Mouse (Mus musculus) C2C12 (cell line): Measurements from ENCODE around the gene Gm266.

Experiments
- CEBPB ChIP-seq: IDR thresholded peaks from one replicate; pipeline ENCODE4 v1.6.1; 2011; ENCODE audit warnings: low read depth, mild to moderate bottlenecking, control low read depth, moderate library complexity
- CTCF ChIP-seq: IDR thresholded peaks from one replicate; pipeline ENCODE4 v1.5.1; 2011; ENCODE audit not compliant: control insufficient read depth, insufficient read depth, insufficient read length
- USF1 ChIP-seq: IDR thresholded peaks from one replicate; pipeline ENCODE4 v1.6.1; 2011; ENCODE audit warnings: low read depth, mild to moderate bottlenecking, control low read depth, moderate library complexity

GRCm38 (mm10) chr12:111520994-111521393 lies 35.4 kb upstream of the Gm266 start:
- TF ChIP-seq CTCF (no peak), CEBPB (no peak), USF1 (no peak)
